Mouse (Mus musculus) B cell, adult 2 months (primary cell): ENCODE measurements around the gene Col15a1.

Experiments
- DNase-seq, 2 experiments: peaks; one replicate each; pipeline ENCODE4 v3.0.0; 2022

The Col15a1 gene

DNA sequence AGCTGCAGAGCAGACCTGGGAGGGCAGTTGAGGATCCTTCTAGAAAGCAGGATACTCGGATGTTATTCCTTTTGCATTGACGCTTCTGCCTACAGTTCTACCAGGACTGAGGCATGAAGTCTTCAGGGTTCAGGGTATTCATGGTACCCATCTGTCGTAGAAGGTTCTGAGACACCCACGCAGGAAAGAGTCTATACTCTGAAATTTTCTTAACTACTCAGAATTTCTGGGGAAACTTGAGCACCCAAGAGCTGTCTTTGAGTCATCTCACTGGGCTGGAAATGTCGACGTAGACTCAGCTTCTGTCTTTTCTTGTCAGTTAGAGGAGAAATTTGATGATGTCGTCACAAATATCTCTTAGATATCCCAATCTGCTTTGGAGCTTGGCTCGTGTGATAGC, 65.8 kb downstream of the Col15a1 start:
- DNase-seq = no peak

DNA sequence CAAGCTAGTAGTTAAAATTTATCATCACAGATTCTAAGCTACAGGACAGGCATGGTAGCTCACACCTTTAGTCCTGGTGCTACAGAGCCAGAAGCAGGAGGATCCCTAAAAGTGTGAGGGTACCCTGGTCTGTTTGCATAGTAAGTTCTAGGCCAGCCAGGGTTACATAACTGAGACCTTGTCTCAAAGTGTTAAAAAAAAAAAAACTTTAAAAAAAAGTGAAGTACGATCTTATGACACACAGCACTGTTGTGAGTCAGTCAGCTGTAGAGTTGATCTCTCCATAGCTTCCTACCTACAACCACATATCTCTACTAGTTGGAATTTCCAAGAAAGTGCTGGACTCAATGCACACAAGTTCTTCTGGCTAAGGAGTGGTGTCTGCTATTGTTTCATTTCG, 67.0 kb downstream of the Col15a1 start:
- no peak for DNase-seq

DNA sequence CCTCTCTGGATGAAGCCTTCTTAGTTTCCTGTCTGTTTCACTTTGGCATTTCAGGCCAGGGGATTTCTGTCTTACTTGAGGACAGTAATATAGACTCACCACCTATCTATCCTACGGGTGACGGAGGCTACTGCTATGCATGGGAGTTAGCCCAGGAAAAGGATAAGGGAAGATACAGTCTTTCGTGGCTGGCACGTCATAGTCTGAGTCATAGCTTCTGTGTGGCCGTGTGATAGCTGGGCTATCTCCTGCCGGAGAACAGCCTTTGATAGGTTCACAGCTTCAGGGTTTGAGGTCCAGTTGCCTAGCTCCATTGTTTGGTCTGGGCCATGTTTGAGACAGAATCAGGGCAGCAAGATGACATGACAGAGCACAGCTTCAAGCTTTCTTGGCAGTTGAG, 70.4 kb downstream of the Col15a1 start:
- DNase-seq = no peak

DNA sequence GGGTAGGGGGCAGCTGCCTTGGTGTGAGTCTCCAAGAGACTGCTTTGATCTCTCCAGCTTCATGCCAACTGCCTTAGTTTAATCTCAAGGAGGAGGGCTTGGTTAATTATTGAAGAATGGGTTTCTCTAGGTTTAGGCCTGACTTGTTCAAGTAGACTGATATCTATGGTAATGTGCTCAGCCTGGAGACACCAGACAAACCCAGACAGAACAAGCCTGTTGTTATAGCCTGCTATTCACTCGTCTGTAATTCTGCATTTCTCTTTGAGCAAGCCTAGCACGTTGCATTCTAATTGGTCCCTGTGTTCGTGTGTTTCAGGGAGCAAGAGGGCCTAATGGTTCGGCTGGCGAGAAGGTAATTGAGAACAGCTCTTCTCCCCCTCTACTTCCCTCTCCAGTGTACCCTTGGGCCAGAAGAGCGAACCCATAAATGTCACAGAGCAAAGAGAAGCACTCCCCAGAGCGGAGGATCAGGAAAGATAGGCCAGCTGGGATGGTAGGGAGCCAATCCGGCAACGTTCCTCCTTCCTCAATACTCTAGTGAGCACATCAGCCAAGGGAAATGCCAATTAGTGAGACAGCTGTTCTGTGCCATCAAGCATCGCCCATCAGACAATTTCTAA, 71.2 kb downstream of the Col15a1 start:
- DNase-seq = no peak

DNA sequence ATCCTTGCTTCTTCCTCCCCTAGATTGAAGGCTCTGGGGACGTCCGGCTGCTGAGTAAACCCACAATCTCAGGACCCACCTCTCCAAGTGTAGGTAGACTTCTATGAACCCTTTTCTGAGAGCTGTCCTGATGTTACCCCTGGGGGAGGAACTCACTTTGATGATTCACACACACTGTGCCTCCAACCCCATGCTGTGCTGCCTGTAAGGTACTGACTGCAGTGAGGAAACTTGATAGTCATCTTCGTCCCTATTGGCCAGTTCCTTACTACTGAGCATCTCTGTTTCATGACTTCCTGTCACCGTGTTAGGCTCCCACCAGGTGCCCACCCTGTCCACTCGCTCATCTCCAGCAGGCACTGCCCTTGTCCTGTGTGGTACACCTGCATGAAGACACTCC, 72.2 kb downstream of the Col15a1 start:
- DNase-seq = no peak

DNA sequence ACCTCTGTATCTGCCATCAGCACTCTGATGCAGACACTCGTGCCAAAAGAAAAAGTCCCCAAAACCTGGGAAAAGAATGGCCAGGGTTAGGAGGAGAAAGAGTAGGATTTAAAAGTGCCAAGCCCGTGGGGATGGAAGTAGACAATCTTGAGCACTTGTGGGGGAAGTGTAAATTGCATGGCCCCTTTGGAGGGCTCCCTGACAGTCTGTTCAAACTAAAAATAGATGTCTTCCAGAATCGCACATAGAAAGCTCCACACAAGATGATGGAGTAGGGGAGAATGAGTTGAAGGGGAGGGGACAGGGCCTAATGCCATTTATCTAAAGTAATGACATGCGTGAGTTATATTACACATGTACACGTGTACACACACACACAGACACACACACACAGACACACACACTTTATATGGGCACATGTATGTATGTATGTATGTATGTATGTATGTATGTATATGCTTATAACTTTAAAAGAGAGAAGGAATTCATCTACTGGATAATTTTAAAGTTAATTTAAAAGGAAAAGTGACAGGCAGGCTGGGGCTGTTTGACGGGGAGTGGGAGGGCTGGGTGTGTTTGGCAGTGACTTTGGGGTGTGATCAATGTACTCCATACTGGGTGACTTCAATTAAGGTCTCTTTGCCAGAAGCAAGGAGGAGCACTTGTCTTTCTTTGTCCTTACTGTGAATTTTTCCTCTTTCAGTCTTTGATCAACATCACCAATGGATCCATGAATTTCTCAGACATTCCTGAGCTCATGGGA, 74.1 kb downstream of the Col15a1 start:
- no peak for DNase-seq

DNA sequence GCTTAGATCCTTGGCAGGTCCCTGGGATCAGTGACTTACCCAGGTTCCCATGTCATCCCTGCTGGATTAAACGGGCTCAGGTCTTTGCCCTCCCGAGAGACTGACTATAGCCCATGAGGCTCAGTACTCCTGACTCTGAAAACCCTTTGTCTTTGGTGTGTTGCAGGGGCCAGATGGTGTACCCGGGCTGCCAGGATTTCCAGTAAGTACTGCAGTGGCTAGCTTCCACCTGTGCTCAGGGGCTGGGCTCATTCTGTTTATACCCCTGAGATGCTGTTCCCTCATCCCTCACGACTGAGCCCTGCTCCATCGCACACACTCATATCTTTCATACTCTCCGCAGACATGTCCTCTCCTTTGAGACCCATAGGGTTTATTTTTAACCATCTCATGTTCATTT, 76.3 kb downstream of the Col15a1 start:
- no peak for DNase-seq

DNA sequence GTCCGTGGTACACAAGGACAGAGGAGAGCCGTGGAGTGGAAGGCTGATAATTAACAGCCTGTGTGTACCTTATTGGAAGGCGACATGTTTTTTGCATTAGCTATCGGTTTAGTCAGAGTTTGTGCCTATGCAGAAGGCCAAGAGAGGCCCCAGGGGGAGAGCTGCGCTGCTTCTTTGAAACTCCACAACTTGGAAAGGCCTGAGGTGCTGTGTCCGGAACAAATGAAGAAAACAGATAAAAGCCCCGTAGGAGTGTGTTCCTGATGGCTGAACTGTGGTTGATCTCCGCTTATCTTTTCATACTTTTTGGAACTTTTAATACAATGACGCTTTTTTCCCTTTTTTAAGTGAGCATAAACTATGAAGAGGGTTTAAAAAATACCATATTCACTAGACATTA, 76.9 kb downstream of the Col15a1 start:
- DNase-seq = no peak

DNA sequence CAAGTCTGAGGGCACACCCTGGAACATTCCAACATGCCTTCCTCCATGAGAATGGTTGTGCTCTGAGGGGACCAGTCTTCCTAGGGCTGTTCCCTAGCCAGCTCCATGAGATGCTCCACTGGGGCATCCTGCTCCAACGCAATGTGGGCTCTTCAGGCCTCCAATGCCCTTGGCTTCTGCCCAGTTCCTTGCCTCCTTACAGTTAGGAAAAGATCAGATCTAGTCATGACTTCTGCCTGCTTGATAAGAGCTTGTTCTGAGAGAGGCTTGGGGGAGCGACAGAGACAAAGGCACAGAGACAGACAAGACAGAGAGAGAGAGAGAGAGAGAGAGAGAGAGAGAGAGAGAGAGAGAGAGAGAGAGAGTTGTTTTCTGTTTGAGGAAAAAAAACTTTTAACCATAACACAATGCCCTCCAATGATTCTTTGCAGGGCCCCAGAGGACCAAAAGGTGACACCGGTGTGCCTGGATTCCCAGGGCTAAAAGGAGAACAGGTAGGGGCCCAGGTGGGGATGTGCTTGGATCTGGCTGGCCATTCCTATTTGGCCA, 78.7 kb downstream of the Col15a1 start:
- DNase-seq = no peak

DNA sequence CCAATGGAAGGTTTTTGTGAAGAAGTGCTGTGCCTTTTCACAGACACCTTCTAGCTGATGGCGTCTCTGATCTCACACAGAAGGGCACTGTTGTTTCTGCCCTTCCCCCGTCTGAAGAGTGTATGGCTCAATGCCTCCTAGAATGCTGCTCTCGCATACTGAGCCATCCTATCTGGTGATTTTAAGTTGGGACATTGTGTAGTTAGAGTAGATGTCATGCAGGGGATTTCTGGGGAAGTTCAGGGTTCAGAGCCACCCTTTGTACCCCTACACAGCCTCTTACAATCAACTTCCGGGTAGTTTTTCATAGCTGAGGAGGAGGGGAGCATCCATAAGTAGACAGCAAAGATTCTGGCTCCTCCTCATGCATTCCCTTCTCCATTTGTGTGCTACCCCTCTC, 79.5 kb downstream of the Col15a1 start:
- DNase-seq = no peak

DNA sequence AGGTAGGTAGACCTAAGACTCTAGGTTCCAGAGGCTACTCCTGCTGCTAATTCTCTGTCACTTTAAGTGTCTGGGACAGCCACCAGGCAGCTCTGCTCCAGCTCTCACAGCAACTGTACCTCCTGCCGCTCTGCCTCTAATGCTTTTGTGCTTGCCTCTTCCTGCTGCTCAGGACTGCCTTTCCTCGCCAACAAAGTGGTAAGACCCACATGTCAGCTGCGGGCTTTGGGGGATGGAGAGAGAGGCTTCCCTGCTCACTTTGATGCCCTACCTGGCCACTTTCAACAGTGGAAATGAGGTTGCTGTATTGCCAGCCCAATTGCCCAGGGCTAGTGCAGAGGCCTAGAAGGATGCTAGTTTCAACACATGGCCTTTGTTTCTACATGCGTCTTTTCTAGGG, 80.3 kb downstream of the Col15a1 start:
- no peak for DNase-seq

DNA sequence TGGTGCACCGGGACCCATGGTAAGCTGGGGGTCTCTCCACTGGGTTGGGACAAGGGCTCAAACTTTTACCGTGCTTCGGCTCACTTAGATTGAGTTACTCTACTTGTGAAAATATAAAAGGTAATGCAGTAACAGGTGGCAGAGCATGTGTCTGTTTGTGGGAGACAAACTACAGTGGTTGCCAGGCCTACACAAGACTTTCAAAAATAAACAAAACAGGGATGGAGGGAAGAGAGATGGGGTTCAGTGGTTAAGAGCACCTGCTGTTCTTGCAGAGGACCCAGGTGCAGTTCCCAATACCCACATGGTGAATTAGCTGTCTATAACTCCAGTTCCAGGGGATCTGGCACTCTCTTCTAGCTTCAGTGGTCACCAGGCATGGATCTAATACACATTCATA, 81.6 kb downstream of the Col15a1 start:
- no peak for DNase-seq

DNA sequence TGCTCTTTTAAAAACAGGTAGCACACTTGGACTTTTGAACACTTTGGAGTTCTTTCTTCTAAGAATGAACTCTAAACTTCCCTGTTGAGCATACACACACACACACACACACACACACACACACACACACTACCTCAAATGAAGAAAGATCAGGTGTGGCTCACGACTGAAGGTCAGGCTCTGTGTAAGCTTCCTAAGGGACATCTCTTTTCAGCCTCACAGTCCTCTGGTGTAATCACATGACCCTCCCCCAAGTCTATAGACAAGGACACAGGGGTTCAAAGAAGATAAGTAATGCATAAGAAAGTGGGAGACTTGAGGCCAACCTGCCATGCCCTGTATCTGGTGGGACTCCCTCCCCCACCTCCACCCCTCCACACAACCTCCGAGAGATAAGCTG, 82.5 kb downstream of the Col15a1 start:
- DNase-seq = no peak

DNA sequence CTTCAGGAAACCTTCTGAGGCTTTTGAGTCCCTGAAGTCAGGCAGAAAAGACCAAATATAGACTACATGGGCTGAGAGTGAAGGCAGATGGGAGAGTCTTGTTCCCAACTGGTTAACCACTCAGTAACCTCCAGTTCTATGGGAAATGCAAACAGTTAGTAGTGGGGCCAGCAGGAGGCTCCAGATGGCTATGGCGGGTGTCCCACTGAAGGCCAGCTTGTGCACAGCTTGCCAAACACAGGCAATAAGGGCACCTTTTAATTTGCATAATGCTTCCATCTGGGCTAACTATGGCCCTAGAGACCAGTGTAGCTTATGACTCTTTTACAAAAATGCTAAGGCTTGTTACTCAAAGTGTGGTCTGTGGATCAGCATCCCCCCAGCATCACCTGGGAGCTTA, 83.1 kb downstream of the Col15a1 start:
- no peak for DNase-seq

DNA sequence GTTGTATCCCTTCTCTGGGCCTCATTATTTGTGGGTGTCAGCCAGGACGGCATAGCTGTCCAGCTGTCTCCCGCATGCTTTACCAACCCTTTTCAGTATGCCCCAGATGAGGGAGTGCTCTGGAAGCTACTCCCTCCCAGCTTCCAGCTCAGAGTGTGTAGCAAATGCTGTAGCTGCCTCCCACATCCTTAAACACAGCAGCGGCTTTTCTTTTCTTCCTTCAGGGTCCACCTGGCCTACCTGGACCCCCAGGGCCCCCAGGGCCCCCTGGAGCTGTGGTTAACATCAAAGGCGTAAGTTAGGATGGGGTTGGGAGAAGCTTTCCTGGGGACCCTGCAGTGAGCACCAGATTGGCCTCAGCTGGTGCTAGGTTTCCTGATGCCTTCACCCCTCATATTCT, 85.0 kb downstream of the Col15a1 start:
- DNase-seq = no peak

DNA sequence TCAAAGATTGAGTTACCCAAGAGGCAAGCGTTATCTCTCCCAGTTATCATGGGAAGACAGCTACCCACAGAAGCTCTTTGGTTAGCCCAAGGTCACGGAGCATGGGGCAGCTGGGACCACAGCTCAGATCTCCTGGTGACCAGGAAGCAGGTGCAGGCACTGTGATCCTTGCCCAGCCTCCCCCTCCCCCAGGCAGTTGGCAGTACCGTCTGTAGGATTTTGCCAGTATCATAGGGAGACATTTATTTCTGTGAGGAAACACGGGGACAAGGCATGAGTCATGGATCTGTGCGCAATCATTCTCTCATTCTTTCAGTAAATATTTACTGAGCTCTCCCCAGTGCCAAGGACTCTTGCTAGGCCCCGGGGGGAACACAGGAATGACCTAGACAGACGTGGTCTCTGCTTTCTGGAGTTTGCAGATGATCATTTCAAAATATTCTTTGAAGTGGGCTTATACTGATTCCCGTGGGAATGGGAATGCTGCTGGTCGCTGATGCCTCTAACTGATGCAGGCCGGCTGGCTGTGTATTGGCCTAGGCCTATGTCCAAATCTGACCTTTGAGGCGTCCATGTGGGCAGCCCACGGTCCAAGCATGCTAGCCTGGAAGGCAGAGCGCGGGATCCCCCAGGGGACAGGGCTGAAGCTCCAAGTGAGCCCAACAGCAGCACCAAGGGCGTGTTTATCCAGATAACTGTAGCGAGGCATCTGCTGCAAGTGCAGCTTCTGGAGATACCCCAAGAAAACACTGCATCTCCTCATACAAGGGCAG, 86.0 kb downstream of the Col15a1 start:
- DNase-seq = no peak

DNA sequence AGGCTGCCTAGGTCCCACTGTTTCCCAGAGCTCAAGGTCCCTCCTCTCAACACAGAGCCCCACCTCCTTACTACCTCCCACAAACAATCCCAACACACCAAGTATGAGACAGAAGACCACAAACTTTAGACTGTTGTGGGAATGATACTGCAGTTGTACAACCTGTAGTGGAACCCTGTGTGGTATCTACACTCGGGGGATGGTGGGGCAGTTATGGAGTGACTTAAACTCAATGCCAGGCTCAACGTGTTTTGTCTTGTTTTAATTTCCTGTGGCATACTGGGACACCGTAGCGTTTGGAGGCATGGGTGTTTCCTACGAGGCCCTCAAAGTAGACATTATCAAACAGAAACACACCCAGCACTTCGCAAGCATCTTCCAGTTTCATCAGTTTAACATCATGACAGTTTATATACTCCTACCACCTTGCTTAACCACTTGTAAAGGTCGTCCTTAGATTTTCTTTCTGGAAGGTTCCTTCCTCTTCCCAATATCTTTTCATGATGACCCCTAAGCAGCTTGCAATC, 86.6 kb downstream of the Col15a1 start:
- no peak for DNase-seq

DNA sequence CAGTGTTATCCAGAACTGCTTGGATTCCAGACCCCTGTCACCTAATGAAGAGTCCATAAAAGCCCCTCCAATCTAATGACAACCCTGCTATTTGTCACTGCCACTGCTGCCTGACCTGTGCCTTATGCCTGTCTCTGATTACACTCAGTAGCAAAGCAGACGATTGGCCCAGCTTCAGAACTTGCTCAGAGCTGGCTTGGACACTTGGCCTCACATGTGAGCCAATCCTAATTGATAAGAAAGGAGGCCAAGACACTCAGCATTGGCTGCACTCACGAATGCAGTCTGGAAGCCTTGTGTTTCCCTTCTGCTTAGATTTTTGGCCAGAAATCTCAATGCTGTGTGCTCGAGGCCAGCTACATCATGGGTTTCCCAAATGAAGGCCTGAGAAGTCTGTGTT, 87.6 kb downstream of the Col15a1 start:
- no peak for DNase-seq

DNA sequence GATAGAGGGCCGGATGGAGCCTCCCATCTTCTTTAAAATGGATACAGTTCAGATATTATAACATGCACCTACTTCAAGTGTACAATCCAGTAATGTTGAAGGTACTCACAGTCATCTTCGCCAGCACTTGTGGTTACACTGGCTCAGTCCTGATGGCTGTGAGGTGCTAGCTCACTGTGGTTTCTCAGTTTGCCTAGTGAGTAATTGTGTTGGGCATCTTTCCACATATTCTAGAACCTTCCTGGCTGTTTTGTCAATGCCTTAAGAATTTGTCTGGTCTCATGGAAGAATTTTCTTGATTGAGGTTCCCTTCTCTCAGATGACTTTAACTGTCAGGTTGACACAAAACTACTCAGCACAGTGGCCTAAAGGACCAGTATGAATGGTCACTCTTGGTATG, 92.7 kb downstream of the Col15a1 start:
- no peak for DNase-seq

DNA sequence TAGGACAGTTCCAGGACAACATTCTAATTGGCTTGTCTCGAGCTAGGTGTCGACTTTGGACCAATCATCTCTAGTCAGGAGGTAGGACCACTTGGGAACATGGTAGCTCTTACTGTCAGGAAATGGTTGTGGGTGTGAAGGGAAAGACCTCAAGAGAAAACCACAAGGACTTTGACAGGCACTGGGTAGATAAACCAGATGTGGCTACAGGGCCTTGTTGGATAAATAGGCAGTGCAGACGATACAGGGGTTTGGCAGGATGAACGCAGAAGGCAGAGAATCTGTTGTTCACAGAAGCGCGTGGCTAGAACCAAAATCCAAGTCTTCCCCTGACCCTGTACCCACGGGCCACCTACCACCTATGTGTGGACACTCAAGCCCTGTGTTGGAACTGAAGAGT, 94.6 kb downstream of the Col15a1 start:
- DNase-seq = no peak

DNA sequence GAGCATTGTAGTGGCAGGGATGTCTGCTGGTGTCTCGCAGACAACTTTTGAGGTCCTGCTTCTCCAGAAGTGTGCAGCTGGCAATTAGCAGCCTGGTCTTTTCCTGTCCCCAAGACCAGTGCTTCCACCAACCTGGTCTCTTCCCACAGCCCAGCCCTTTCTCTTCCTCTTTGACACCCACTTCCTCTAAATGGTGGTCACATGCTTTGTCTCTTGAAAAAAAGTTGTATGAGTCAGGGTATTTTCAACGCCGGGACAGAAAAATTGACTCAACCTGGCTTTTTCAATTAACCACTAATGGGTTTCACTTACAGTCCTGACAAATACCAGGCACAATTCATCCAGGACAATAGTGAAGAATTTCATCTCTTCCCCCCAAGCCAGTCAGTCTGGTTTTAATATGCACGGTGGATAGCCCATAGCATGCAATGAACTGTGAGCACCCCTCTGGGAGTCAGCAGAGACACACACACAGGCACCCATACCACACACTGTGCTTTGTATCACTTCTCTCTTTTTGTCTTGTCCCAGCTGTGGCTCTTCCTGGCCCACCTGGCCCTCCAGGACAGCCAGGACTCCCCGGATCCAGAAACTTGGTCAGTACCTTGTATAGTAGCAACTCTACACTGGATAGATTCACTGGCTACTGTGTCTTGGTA, 95.5 kb downstream of the Col15a1 start:
- DNase-seq = peak; percentile 51 to 55

DNA sequence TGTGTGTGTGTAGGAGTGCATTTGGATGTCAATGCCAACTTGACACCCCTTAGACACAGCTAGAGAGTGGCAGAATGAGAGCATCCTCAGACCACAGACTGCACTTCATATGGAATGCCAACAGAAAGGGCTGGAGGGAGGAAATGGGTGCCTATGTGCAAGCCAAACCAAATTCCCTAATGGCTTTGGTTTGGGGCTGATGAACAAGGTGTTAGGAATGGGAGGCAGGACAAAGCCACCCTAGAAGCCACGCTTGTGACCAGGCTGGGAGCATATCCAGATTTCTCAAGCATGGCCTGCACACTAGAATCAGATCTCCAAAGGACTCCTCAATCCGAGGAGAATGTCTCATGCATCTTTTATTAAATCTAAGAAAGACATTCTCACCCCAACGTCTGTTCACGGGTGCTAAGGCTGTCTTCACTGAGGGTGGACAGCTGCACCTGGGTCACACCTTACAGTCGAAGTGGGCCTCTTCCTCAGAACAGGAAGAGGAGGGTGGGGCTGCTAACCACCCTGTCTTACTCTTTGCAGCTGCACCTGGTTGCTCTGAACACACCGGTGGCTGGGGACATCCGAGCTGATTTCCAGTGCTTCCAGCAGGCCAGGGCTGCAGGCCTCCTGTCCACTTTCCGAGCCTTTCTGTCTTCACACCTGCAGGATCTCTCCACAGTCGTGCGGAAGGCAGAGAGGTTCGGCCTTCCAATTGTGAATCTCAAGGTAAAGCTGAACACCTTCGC, 102.1 kb downstream of the Col15a1 start:
- DNase-seq = no peak
